Mouse (Mus musculus): ENCODE measurements around the gene Capzb.

GRCm38 (mm10) chr4:139330605-139331004 is 137.9 kb downstream of the Capzb start:
- TF ChIP-seq POLR2A (IDR thresholded peaks at IDR 0.05; ENCODE audit: borderline replicate concordance, extremely low read depth, low read depth, low read length) (peak; percentile 36; the same call in 1 of the 2 replicates), CTCF (IDR thresholded peaks at IDR 0.05; ENCODE audit: insufficient read depth, low read length) (peak; percentile 72)

Data from lung, adult 2 months (tissue).